Mouse (Mus musculus): Measurements from ENCODE around the gene Nrxn2. TPM values are rescaled to one million over a fixed set of nuclear protein-coding genes. Genes with fewer than 3 reads are reported as not detected.

Gene Nrxn2
- polyA plus RNA-seq, 1 experiment from 2014 or later: 2.5 TPM

DNA sequence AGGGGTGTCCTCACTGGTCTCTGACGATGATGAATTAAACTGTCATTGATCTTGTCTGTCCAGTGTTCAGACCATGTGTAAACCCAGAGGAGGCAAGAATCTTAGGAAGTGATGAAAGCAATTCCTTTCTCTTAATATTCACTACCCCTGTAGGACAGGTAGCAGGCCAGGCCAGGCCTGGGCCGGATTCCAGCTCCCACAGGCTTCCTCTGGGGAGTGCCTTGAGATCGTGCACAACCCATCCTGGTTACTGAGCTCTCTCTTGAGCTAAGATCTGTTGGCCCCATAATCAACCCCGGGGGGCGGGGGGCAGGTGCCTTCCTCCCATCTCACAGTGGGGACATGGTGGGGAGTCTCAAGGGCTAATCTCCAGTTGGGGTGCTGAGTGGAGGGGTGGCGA, 146.6 kb downstream of the Nrxn2 start:
- H3K9me3 ChIP-seq (ENCODE audit: control insufficient read depth, low read depth, low read length): no peaks in the 10 kb centered on the region
- H3K4me2 ChIP-seq (replicated peaks; ENCODE audit: low read depth, low read length): no peak overlapping the region
- H3K36me3 ChIP-seq (ENCODE audit: control insufficient read depth, insufficient read depth, low read length): no peaks in the 10 kb centered on the region
- no peak for ATAC-seq (ENCODE audit: insufficient number of reproducible peaks, insufficient read depth, low FRiP score, low read depth)
- no peaks in the 10 kb centered on the region for H3K27me3 ChIP-seq (ENCODE audit: control insufficient read depth, insufficient read depth, low read length)
- no peaks in the 10 kb centered on the region for H3K4me1 ChIP-seq (ENCODE audit: control insufficient read depth, insufficient read depth, low read length)
- no peak overlapping the region for H3K9ac ChIP-seq (replicated peaks; ENCODE audit: low read depth, low read length)
- no peak overlapping the region for H3K4me3 ChIP-seq (ENCODE audit: low read depth, low read length)
- WGBS: 82% methylated on average over 6 of the region's 6 CpGs
- H3K27ac ChIP-seq (ENCODE audit: low read length): no peak overlapping the region

DNA sequence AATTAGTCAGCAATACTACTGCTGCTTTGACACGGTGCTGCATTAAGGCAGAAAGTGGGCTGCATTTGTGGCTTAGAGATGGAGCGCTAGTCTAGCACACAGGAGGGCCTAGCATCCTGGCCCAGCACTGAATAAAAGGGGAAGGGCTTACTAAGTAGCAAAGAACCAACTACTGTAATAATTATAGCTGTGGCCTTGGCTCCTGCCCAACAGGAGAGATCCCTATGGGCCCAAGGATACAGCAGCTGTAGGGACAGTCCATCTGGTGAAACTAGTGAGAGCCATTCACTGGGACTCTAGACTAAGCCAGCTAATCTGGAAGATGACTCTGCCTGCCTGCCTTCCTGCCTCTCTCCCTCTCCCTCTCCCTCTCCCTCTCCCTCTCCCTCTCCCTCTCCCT, 147.9 kb downstream of the Nrxn2 start:
- Histone ChIP-seq H3K36me3 (ENCODE audit: control insufficient read depth, insufficient read depth, low read length) (no peaks in the 10 kb centered on the region), H3K9me3 (ENCODE audit: control insufficient read depth, low read depth, low read length) (no peaks in the 10 kb centered on the region), H3K4me1 (ENCODE audit: control insufficient read depth, insufficient read depth, low read length) (no peaks in the 10 kb centered on the region), H3K4me2 (replicated peaks; ENCODE audit: low read depth, low read length) (no peak overlapping the region), H3K4me3 (ENCODE audit: low read depth, low read length) (no peak overlapping the region), H3K27me3 (ENCODE audit: control insufficient read depth, insufficient read depth, low read length) (no peaks in the 10 kb centered on the region), H3K27ac (ENCODE audit: low read length) (no peak overlapping the region), H3K9ac (replicated peaks; ENCODE audit: low read depth, low read length) (no peak overlapping the region)
- ATAC-seq (ENCODE audit: insufficient number of reproducible peaks, insufficient read depth, low FRiP score, low read depth): no peak
- WGBS: 81% methylated on average over 2 of the region's 2 CpGs

DNA sequence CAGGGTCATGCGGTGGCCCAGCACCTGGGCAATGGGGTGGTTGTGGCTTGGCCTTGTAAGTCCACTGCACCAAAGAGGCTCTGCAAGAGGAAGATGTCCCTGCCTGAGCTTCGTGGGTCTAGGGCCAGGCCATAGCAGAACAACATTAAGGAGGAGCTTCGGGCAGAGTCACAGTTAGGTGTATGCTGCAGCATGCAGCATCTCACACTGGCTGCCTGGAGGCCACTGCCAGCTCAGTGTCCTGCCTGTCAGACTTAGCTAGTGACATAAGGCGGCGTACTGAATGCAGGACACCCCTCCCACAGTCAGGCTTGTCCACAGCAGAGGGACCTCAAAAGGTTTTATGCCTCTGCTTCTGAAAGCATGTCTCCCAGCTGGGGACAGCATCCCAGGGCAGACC, 150.5 kb downstream of the Nrxn2 start:
- H3K9ac ChIP-seq (replicated peaks; ENCODE audit: low read depth, low read length): no peak overlapping the region
- H3K4me2 ChIP-seq (replicated peaks; ENCODE audit: low read depth, low read length): no peak overlapping the region
- no peaks in the 10 kb centered on the region for H3K9me3 ChIP-seq (ENCODE audit: control insufficient read depth, low read depth, low read length)
- no peak overlapping the region for H3K4me3 ChIP-seq (ENCODE audit: low read depth, low read length)
- 71% methylated on average over 5 of the region's 5 CpGs for WGBS
- H3K4me1 ChIP-seq (ENCODE audit: control insufficient read depth, insufficient read depth, low read length): no peaks in the 10 kb centered on the region
- no peaks in the 10 kb centered on the region for H3K27me3 ChIP-seq (ENCODE audit: control insufficient read depth, insufficient read depth, low read length)
- H3K27ac ChIP-seq (ENCODE audit: low read length): no peak overlapping the region
- ATAC-seq (ENCODE audit: insufficient number of reproducible peaks, insufficient read depth, low FRiP score, low read depth): no peak
- no peaks in the 10 kb centered on the region for H3K36me3 ChIP-seq (ENCODE audit: control insufficient read depth, insufficient read depth, low read length)

DNA sequence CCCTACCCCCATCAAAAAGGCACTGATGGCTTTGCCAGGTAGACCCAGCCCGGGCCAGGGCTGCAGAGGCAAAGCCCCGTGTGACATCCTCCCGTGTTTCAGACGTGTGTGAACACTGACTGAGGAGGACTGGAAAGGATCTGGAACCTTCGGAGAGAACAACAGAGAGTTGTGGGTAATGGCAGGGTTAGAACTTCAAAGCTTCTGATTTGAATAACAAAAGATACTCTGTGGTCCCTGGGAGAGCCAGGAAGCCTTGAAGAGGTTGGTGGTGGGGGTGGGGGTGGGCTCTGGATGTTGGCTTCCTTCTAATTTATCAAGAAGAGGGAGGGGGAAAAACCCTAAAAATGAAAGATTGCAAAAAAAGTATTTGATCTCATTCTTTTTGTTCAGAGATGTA, 151.0 kb downstream of the Nrxn2 start:
- no peaks in the 10 kb centered on the region for H3K4me1 ChIP-seq (ENCODE audit: control insufficient read depth, insufficient read depth, low read length)
- WGBS: 45% methylated on average over 5 of the region's 5 CpGs
- no peak overlapping the region for H3K9ac ChIP-seq (replicated peaks; ENCODE audit: low read depth, low read length)
- no peaks in the 10 kb centered on the region for H3K36me3 ChIP-seq (ENCODE audit: control insufficient read depth, insufficient read depth, low read length)
- H3K27me3 ChIP-seq (ENCODE audit: control insufficient read depth, insufficient read depth, low read length): no peaks in the 10 kb centered on the region
- no peak for ATAC-seq (ENCODE audit: insufficient number of reproducible peaks, insufficient read depth, low FRiP score, low read depth)
- no peaks in the 10 kb centered on the region for H3K9me3 ChIP-seq (ENCODE audit: control insufficient read depth, low read depth, low read length)
- H3K4me2 ChIP-seq (replicated peaks; ENCODE audit: low read depth, low read length): no peak overlapping the region
- H3K27ac ChIP-seq (ENCODE audit: low read length): no peak overlapping the region
- H3K4me3 ChIP-seq (ENCODE audit: low read depth, low read length): no peak overlapping the region

- 73% methylated on average over 5 of the region's 5 CpGs for WGBS
- H3K27ac ChIP-seq (ENCODE audit: low read length): no peak overlapping the region
- ATAC-seq (ENCODE audit: insufficient number of reproducible peaks, insufficient read depth, low FRiP score, low read depth): no peak
- H3K9me3 ChIP-seq (ENCODE audit: control insufficient read depth, low read depth, low read length): no peaks in the 10 kb centered on the region
- H3K4me1 ChIP-seq (ENCODE audit: control insufficient read depth, insufficient read depth, low read length): no peaks in the 10 kb centered on the region
- no peak overlapping the region for H3K9ac ChIP-seq (replicated peaks; ENCODE audit: low read depth, low read length)
- H3K27me3 ChIP-seq (ENCODE audit: control insufficient read depth, insufficient read depth, low read length): no peaks in the 10 kb centered on the region
- no peak overlapping the region for H3K4me3 ChIP-seq (ENCODE audit: low read depth, low read length)
- H3K36me3 ChIP-seq (ENCODE audit: control insufficient read depth, insufficient read depth, low read length): no peaks in the 10 kb centered on the region
- H3K4me2 ChIP-seq (replicated peaks; ENCODE audit: low read depth, low read length): no peak overlapping the region
These were observed 152.9 kb downstream of the Nrxn2 start for GRCm38 (mm10) chr19:6571476-6571875.

- no peaks in the 10 kb centered on the region for H3K27me3 ChIP-seq (ENCODE audit: control insufficient read depth, insufficient read depth, low read length)
- no peak overlapping the region for H3K4me2 ChIP-seq (replicated peaks; ENCODE audit: low read depth, low read length)
- H3K27ac ChIP-seq (ENCODE audit: low read length): no peak overlapping the region
- H3K4me3 ChIP-seq (ENCODE audit: low read depth, low read length): no peak overlapping the region
- no peaks in the 10 kb centered on the region for H3K9me3 ChIP-seq (ENCODE audit: control insufficient read depth, low read depth, low read length)
- no peak for ATAC-seq (ENCODE audit: insufficient number of reproducible peaks, insufficient read depth, low FRiP score, low read depth)
- H3K9ac ChIP-seq (replicated peaks; ENCODE audit: low read depth, low read length): no peak overlapping the region
- 32% methylated on average over 4 of the region's 4 CpGs for WGBS
- H3K4me1 ChIP-seq (ENCODE audit: control insufficient read depth, insufficient read depth, low read length): no peaks in the 10 kb centered on the region
- H3K36me3 ChIP-seq (ENCODE audit: control insufficient read depth, insufficient read depth, low read length): no peaks in the 10 kb centered on the region
These were observed 153.5 kb downstream of the Nrxn2 start for GRCm38 (mm10) chr19:6572001-6572400.

Small RNA genes within 50 kb of the gene (microRNA-seq; reads per million reads assigned to microRNA genes)
- not detected for gene Gm26460

Other genes with a start within 250 kb of the Nrxn2 start
- not detected in 2 replicates for gene Majin, start 234.3 kb upstream of the Nrxn2 start, polyA plus RNA-seq (2014; fragmentation: Nextera tagmentation; extraction: Ambion mirVana)
- gene Gpha2, start 192.4 kb upstream of the Nrxn2 start, polyA plus RNA-seq (2014; fragmentation: Nextera tagmentation; extraction: Ambion mirVana): 0.90 TPM in 1 of 2 replicates, not detected in the other
- gene Ppp2r5b, start 182.9 kb upstream of the Nrxn2 start, polyA plus RNA-seq (2014; fragmentation: Nextera tagmentation; extraction: Ambion mirVana): 22.1 and 23.5 TPM in 2 replicates
- 9.2 and 10.4 TPM in 2 replicates for gene Atg2a, start 177.1 kb upstream of the Nrxn2 start, polyA plus RNA-seq (2014; fragmentation: Nextera tagmentation; extraction: Ambion mirVana)
- gene Ehd1, start 142.0 kb upstream of the Nrxn2 start, polyA plus RNA-seq (2014; fragmentation: Nextera tagmentation; extraction: Ambion mirVana): 44.9 and 46.2 TPM in 2 replicates
- gene Cdc42bpg, start 112.3 kb upstream of the Nrxn2 start, polyA plus RNA-seq (2014; fragmentation: Nextera tagmentation; extraction: Ambion mirVana): 2.2 and 2.3 TPM in 2 replicates
- gene Men1, start 83.8 kb upstream of the Nrxn2 start, polyA plus RNA-seq (2014; fragmentation: Nextera tagmentation; extraction: Ambion mirVana): 40.0 and 41.3 TPM in 2 replicates
- 10.0 TPM in 2 replicates for gene Map4k2, start 77.6 kb upstream of the Nrxn2 start, polyA plus RNA-seq (2014; fragmentation: Nextera tagmentation; extraction: Ambion mirVana)
- gene Sf1, start 55.0 kb upstream of the Nrxn2 start, polyA plus RNA-seq (2014; fragmentation: Nextera tagmentation; extraction: Ambion mirVana): 126 and 139 TPM in 2 replicates
- gene Pygm, start 34.3 kb upstream of the Nrxn2 start, polyA plus RNA-seq (2014; fragmentation: Nextera tagmentation; extraction: Ambion mirVana): 9.3 and 10.1 TPM in 2 replicates
- gene Rasgrp2, start 19.4 kb upstream of the Nrxn2 start, polyA plus RNA-seq (2014; fragmentation: Nextera tagmentation; extraction: Ambion mirVana): 38.6 and 47.8 TPM in 2 replicates
- gene Slc22a12, start 124.3 kb downstream of the Nrxn2 start, polyA plus RNA-seq (2014; fragmentation: Nextera tagmentation; extraction: Ambion mirVana): not detected in 2 replicates

All from stomach, embryonic 14.5 days (tissue).